Mouse (Mus musculus) gonadal fat pad, adult 2 months (tissue): Measurements from ENCODE around the gene Wbp2. TPM values are rescaled to one million over a fixed set of nuclear protein-coding genes. Genes with fewer than 3 reads are reported as not detected.
A peak's percentile ranks its signal among the peaks of the same experiment; 100 is the strongest.
"Not testable (repeated sequence)": the region's sequence is repeated elsewhere in the genome, so short reads cannot be mapped to it uniquely, and the experiment has no call there.

Experiments
- DNase-seq: peaks from one replicate; pipeline ENCODE4 v3.0.0-alpha.2; 2012; ENCODE audit warnings: low read depth
- polyA plus RNA-seq: library from polyadenylated mRNA; depleted of rRNA; stranded (reverse); fragments of >200 nt; gene quantifications from 2 replicates; pipeline ENCODE4 v1.2.3, GENCODE M21; 2012; rRNA removed

Gene Wbp2
- 180 and 211 TPM in 2 replicates for polyA plus RNA-seq

- peak; percentile 96 for DNase-seq
These were observed at the start of gene Wbp2 for GRCm38 (mm10) chr11:116086258-116087193. Wbp2 (minus strand) TSS chr11:116086995.

DNA sequence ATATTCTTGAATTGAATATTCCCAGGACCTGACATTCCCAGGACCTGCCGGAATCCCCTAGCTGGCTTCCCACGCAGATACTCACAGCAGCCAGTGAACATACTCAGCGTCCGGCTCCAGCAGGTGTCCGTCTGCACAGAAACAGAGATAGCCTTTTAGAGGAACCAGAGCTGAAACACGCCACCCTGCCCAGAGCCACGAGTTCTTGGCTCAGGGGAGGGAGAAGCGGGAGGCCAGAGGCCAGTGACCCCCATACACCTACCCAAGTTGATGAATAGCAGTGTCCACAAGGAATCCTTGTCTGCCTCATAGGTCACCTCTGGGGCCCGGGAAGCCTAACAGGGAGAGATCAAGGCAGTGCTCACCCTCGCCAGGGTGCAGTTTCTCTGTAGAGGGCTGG lies 47.4 kb upstream of the Wbp2 start:
- no peak for DNase-seq

DNA sequence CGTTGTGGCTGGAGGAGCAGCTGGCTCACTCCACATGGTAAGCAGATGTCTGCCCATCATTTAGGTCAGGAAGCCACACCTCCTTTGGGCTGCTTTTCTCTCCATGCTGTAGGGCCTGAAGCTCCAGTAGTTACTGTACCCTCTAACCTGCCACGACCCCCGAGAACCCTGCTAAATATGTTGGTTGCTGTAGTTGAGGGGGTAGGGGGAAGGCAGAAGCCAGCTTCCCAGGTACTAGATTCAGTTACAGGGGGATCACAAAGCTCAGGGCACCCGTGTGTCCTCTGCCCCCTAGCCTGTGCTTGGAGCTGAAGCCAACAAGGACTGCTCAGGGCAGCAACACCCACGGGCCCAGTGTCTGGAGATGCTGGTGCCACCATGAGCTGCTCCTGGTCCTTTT lies 46.7 kb upstream of the Wbp2 start:
- no peak for DNase-seq

GRCm38 (mm10) chr11:116132366-116133333 lies 45.9 kb upstream of the Wbp2 start:
- DNase-seq = no peak

- no peak for DNase-seq
These were observed 44.8 kb upstream of the Wbp2 start for GRCm38 (mm10) chr11:116131349-116132170.

- DNase-seq = no peak
These were observed 43.9 kb upstream of the Wbp2 start, which contains the start of gene Trim65 for GRCm38 (mm10) chr11:116130488-116131205. Trim65 (minus strand) TSS chr11:116131128.

DNA sequence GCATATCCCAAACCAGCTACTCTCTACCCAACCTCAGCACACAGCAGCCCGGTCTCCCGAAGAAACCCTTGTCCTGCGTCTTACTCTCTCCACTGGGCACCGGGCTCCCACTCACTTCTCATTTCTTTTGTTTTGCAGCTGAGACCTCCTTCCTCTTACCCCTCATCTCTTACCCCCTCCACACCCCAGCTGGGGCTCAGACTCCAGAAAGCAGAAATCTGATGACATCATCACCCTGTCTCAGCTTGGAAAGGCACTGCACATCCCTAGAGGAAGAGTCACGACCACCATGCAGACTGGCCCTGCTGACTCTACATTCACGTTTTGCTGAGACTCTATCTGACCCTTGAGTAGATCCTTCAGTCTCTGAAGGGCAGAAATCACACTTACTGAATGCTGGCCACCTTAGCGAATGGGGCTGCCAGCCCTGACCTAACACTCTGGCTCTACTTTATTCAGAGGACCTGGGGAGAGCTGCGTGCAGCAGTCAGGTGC lies 43.2 kb upstream of the Wbp2 start:
- DNase-seq = no peak

- no peak for DNase-seq
These were observed 42.4 kb upstream of the Wbp2 start for GRCm38 (mm10) chr11:116129091-116129790.

- DNase-seq = no peak
These were observed 41.2 kb upstream of the Wbp2 start for GRCm38 (mm10) chr11:116127986-116128385.

GRCm38 (mm10) chr11:116127156-116127980 lies 40.6 kb upstream of the Wbp2 start, which contains the start of gene Trim47:
Trim47 (minus strand) TSS chr11:116127210.
- DNase-seq = no peak

GRCm38 (mm10) chr11:116126261-116126660 lies 39.5 kb upstream of the Wbp2 start:
- no peak for DNase-seq

DNA sequence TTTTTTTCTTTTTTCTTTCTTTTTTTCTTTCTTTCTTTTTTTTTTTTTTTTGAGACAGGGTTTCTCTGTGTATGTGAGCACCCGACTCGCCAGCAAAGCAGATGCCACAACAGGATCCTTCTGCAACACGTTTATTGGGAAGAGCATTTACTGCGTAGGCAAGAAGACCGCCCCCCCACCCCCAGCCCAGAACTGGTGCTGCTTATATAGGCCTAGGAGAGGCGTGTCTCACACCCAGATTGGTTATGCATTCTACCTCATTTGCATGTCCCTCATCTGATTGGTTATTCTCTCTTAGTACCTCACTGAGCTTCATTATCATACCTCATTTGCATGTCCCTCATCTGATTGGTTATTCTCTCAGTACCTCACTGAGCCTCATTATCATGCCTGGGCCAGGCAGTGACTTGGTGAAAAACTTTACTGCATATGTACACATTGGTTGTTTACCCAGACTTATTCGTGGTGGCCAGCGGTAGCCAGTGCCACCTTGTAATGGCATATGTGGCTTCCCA lies 35.0 kb upstream of the Wbp2 start:
- not testable (repeated sequence) for DNase-seq

DNA sequence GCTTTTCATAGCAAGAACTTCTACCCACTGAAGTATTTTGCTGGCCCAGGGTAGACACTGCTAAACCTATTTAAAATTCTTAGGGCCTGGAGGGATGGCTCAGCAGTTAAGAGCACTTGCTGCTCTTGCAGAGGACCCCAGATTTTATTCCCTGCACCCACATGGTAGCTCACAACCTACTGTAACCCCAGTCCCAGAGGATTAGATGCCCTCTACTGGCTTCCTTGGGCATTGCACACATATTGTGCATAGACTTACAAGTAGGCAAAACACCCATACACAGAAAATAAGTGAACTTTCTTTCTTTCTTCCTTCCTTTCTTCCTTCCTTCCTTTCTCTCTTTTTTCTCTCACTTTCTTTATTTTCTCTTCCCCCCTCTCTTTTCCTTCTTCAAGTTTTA lies 31.0 kb upstream of the Wbp2 start:
- DNase-seq = no peak

DNA sequence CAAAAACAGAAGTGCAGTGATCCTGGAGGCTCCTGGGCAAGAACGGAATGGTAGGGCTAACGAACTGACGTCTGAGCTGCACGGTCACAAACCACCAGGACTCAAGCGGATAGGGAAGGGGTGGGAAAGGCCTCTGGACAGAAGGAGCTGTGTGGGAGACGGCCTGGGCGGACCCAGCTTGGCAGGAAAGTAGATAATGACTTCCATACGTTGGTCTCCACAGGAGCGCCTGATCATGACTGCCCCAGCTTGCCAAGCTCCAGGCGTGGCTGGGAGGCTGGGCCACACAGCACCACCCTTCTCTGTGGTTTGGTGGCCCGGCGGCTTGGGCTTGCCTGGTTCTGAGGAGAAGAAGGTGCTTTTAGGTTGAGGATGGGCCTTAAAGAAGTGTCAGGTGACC lies 30.4 kb upstream of the Wbp2 start:
- no peak for DNase-seq

DNA sequence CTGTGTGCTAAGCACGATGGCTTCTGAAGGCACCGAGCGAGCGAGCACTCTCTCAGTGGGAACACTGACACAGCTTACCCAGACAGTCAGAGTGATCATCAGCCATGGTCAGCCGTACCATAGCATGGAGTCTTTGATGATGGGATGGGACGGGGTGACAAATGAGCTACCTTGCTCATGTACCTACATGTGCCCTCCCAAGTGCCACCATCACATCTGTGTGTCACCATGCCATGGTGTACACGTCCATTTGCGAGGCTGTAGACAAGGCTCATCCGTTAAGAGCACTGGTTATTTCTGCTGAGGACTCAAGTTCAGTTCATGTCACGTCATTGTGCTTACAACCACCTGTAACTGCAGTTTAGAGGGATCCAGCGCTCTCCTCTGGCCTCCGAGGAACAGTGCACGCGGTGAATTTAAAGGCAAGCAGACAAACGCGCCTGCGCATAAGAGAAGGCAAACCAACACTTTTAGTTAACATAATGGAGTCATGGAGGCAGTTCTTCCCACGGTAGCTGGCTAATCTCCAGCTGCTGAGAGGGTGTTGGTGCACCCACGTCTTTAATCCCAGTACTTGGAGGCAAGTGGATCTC lies 24.9 kb upstream of the Wbp2 start:
- no peak for DNase-seq

DNA sequence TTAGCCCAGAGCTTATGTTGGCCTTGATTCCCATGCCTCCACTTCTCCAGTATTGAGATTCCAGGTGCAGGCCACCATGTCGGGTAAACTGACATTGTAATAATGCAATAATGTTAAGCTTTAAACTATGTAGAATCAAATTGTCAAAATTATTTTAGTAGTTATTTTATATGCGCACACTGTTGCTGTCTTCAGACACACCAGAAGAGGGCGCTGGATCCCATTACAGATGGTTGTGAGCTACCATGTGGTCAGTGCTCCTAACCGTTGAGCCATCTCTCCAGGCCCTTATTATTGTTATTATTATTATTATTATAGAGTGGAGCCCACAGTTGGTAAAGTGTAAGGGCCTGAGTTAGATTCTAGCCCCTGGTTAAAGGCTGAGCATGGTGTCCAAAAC lies 24.3 kb upstream of the Wbp2 start:
- DNase-seq = no peak

DNA sequence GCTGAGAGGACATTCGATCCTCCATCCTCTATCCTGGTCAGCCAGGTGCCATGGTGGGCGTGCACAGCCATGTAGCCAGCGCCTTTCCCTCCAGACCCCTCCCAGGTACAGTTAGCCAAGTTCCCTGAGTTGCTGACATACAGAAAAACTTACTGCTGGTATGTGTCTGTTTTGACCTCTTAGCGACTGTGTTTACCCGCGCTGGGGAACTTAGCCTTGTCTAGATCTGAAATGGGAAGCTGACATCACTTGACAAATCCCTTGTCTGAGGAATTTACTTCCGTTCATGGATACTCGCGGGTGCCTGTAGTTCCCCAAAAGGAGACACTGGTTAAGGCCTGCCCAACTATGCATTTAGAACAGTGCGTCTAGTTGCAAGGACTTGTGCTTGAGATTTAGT lies 23.7 kb upstream of the Wbp2 start:
- DNase-seq = no peak

GRCm38 (mm10) chr11:116110131-116110530 lies 23.3 kb upstream of the Wbp2 start:
- DNase-seq = no peak
